Mouse (Mus musculus) hindbrain, embryonic 14.5 days (tissue): ENCODE results near the gene Cd300c. TPM values are rescaled to one million over a fixed set of nuclear protein-coding genes. Genes with fewer than 3 reads are reported as not detected.

Experiments
- ATAC-seq: fragments of 200-750 bp; cut with Nextera tagmentation; 2 replicates; pipeline ENCODE4 v1.8.0; 2017; ENCODE audit warnings: moderate number of reproducible peaks, mild to moderate bottlenecking, moderate TSS enrichment, moderate library complexity; ENCODE audit not compliant: low FRiP score
- DNase-seq: peaks from one replicate; pipeline ENCODE4 v3.0.0-alpha.2; 2015; ENCODE audit warnings: low spot score
- H3K27ac ChIP-seq: fragments of 300-500 bp; sonication (generic); 2 replicates; pipeline ENCODE4 v1.5.1; 2014; ENCODE audit warnings: mild to moderate bottlenecking, moderate library complexity
- H3K27me3 ChIP-seq: fragments of 300-500 bp; sonication (generic); 2 replicates; pipeline ENCODE4 v1.6.1; 2014; ENCODE audit warnings: mild to moderate bottlenecking, low read length, mixed read lengths; ENCODE audit not compliant: control insufficient read depth, insufficient read depth
- H3K36me3 ChIP-seq: fragments of 300-500 bp; sonication (generic); replicated peaks from 2 replicates; pipeline ENCODE4 v1.6.1; 2014; ENCODE audit not compliant: control insufficient read depth, insufficient read depth
- H3K4me1 ChIP-seq: fragments of 300-500 bp; sonication (generic); replicated peaks from 2 replicates; pipeline ENCODE4 v1.6.1; 2014; ENCODE audit warnings: antibody characterized with exemption, low read length, mixed read lengths; ENCODE audit not compliant: control insufficient read depth, insufficient read depth
- H3K4me2 ChIP-seq: fragments of 300-500 bp; sonication (generic); replicated peaks from 2 replicates; pipeline ENCODE4 v1.6.1; 2014; ENCODE audit warnings: mild to moderate bottlenecking, moderate library complexity
- H3K4me3 ChIP-seq: fragments of 300-500 bp; sonication (generic); replicated peaks from 2 replicates; pipeline ENCODE4 v1.5.1; 2014; ENCODE audit warnings: mild to moderate bottlenecking, low read length
- H3K9ac ChIP-seq: fragments of 300-500 bp; sonication (generic); 2 replicates; pipeline ENCODE4 v1.6.1; 2014
- H3K9me3 ChIP-seq: fragments of 300-500 bp; sonication (generic); 2 replicates; pipeline ENCODE4 v1.6.1; 2016; ENCODE audit warnings: low read length; ENCODE audit not compliant: control insufficient read depth
- WGBS: fragments of 180-500 bp; shearing (Covaris S2); extraction: QIAGEN DNeasy Blood & Tissue Kit; methylation state at CpG from one replicate; pipeline ENCODE4 v1.1.7; 2014; 5-methylcytosine and 5-hydroxymethylcytosine counted together
- polyA plus RNA-seq: library from polyadenylated mRNA; unstranded; fragments of >200 nt; fragmentation: Nextera tagmentation; extraction: Ambion mirVana; gene quantifications from 2 replicates; pipeline ENCODE4 v1.2.1, GENCODE M21; 2014

Gene Cd300c
- polyA plus RNA-seq, 1 experiment from 2014 or later = not detected

DNA sequence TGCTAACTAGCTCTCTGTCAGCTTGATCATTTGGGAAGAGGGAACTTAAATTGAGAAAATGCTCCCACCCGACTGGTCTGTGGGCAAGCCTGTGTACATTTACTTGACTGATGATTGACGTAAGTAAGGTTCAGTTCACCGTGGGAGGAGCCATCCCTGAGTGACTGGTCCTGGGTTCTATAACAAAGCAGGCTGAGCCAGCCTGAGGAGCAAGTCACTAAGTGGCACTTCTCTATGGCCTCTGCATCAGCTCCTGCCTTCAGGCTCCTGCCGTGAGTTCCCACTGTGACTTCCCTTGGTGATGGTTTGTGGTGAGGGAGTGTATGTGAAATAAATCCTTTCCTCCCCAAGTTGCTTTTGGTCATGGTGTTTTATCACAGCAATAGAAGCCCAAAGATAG lies 60.9 kb downstream of the Cd300c start:
- no peak overlapping the region for H3K4me2 ChIP-seq
- no peak overlapping the region for H3K27ac ChIP-seq
- no peaks in the 10 kb centered on the region for H3K4me1 ChIP-seq
- no peak overlapping the region for H3K9ac ChIP-seq
- no peak overlapping the region for H3K4me3 ChIP-seq
- no peaks in the 10 kb centered on the region for H3K9me3 ChIP-seq
- H3K36me3 ChIP-seq = no peaks in the 10 kb centered on the region
- H3K27me3 ChIP-seq = no peaks in the 10 kb centered on the region
- ATAC-seq (no peak), DNase-seq (no peak)
- 66% methylated on average over 4 of the region's 4 CpGs for WGBS

DNA sequence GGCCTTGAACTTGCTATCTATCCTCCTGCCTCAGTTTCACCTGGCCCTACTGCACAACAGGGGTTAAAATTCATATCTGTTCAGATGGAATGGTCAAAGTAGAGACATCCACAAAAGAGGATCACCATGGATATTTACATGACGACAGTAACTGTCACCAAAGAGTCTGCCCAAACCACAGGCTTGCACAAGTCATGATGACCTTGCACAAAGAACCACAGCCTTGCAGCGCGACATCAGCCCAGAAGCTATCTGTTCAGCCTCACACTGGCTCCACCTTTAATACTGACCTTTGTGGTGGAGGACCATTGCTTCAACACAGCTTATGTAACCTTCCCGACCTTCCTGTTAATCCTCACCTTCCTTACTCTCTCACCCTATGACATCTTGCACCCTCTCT lies 61.4 kb downstream of the Cd300c start:
- no peak overlapping the region for H3K9ac ChIP-seq
- no peak overlapping the region for H3K4me3 ChIP-seq
- H3K27me3 ChIP-seq = no peaks in the 10 kb centered on the region
- ATAC-seq = no peak
- no peak overlapping the region for H3K27ac ChIP-seq
- H3K9me3 ChIP-seq = no peaks in the 10 kb centered on the region
- H3K36me3 ChIP-seq = no peaks in the 10 kb centered on the region
- no peaks in the 10 kb centered on the region for H3K4me1 ChIP-seq
- no peak for DNase-seq
- WGBS = 87% methylated on average over 4 of the region's 4 CpGs
- no peak overlapping the region for H3K4me2 ChIP-seq

Other genes starting within 250 kb of the Cd300c start
- gene Dnaic2, start 241.7 kb downstream of the Cd300c start, polyA plus RNA-seq = 1.9 and 2.5 TPM in 2 replicates
- gene Kif19a, start 203.8 kb downstream of the Cd300c start, polyA plus RNA-seq = 0.99 and 1.4 TPM in 2 replicates
- gene Btbd17, start 173.2 kb downstream of the Cd300c start, polyA plus RNA-seq = 20.0 and 22.1 TPM in 2 replicates
- not detected in 2 replicates for gene Gpr142, start 170.2 kb downstream of the Cd300c start, polyA plus RNA-seq
- gene Gprc5c, start 118.0 kb downstream of the Cd300c start, polyA plus RNA-seq = 8.5 and 9.9 TPM in 2 replicates
- gene Cd300a, start 79.1 kb downstream of the Cd300c start, polyA plus RNA-seq = 0.81 and 1.9 TPM in 2 replicates
- gene Cd300lb, start 34.8 kb downstream of the Cd300c start, polyA plus RNA-seq = 0.10 and 0.29 TPM in 2 replicates
- 0.08 and 0.11 TPM in 2 replicates for gene Cd300ld, start 20.8 kb upstream of the Cd300c start, polyA plus RNA-seq
- gene Cd300c2, start 32.7 kb upstream of the Cd300c start, polyA plus RNA-seq = 1.0 and 1.7 TPM in 2 replicates
- not detected in 2 replicates for gene Cd300ld2, start 47.0 kb upstream of the Cd300c start, polyA plus RNA-seq
- gene Cd300ld4, start 57.9 kb upstream of the Cd300c start, polyA plus RNA-seq = not detected in 2 replicates
- gene Cd300ld5, start 68.6 kb upstream of the Cd300c start, polyA plus RNA-seq = not detected in 2 replicates
- gene Cd300ld3, start 79.3 kb upstream of the Cd300c start, polyA plus RNA-seq = not detected in 2 replicates
- 0.16 TPM in 1 of 2 replicates, not detected in the other for gene Cd300e, start 93.0 kb upstream of the Cd300c start, polyA plus RNA-seq
- gene Rab37, start 122.3 kb upstream of the Cd300c start, polyA plus RNA-seq = 0.59 and 0.66 TPM in 2 replicates
- not detected in 2 replicates for gene Cd300lf, start 164.8 kb upstream of the Cd300c start, polyA plus RNA-seq
- 60.5 and 65.9 TPM in 2 replicates for gene Slc9a3r1, start 194.2 kb upstream of the Cd300c start, polyA plus RNA-seq
- 10.7 and 11.7 TPM in 2 replicates for gene Tmem104, start 218.3 kb upstream of the Cd300c start, polyA plus RNA-seq
- gene Nat9, start 218.7 kb upstream of the Cd300c start, polyA plus RNA-seq = 18.2 and 20.0 TPM in 2 replicates